Mouse (Mus musculus) spleen, embryonic (tissue): Measurements from ENCODE around the gene Ufc1.
"Not testable (repeated sequence)": the region's sequence is repeated elsewhere in the genome, so short reads cannot be mapped to it uniquely, and the experiment has no call there.

ENCODE experiments used
- CTCF ChIA-PET: fragments of 350-600 bp; sonication (Branson Sonifier 250); formaldehyde crosslinking; loops from one replicate; lab custom pipeline; 2022; lab: Charles Lee

Ufc1 gene

DNA sequence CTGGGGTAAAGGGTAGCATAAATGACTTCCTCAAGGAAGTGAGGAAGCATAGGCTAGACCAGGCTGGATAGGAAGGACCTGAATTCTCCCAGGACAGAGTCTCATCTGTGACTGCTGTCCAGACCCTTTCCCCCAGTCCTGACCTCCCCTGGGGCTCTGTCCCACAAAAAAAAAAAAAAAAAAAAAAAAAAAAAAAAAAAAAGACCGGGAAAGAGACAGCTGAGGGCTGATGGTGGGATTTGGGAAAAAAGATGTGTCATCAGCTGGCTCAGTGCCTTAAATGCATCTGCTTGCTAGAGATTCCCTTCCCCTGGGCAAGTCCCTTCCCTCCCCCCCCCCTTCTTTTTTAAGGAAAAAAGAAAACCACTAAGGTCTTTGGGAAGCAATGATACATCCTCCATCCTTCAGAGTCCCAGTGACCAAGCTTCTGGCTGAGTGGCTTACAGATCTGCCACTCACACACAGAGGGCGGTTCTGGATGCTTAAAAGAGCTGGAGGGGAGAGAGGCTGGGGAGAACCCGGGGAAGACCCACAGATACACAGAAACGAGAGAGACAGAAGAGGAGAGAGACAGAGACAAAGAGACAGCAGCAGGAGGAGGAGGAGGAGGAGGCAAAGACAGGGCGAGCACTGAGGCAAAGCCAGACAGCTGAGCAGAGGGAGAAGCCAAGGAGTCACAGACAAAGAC is 44.8 kb downstream of the Ufc1 start, which contains the start of gene Adamts4:
Gene Adamts4, plus strand, starts transcription at position 509 of the 688 bp plus-strand sequence.
- CTCF ChIA-PET, result no interaction called here

DNA sequence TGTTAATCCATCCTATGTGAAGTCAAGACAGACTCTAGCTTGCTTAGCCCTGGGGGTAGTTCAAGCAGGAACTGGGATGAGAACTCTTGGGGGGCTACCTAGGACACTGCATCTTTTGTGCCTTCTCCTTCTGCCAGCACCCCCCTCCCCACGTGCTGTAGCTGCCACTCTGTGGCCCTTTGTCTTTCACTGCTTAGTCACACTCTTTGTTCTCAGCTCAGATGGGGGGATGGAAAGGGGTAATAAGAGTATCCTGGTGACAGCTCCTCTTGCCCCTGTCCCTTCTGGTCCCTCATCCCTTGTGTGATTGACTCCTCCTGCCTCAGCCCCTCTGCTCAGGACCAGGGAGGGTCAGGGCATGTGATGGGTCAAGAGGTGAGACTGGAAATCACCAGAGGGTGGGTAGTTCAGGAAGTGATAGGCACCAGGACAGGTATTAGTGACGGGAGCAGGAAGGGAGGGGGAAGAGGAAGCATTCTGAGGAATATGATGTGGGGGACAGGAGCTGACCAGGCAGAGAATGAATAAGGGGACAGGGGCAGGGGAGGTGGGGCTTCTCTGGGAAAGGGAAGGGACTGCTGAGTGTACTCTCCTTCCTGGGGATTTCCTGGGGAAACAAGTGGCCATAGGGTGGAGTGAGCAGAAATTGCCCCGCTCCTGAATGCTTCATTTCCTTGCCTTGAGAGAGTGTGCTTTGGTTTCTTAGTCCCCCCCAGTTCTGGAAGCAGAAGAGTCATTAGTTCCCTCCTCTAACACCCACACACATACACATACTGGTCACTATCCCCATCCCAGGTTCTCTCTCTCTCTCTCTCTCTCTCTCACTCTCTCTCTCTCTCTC is 46.2 kb downstream of the Ufc1 start:
- CTCF ChIA-PET, result interaction anchor here (0.6 kb wide), 1 partner anchor 224 kb away, joined by 4 read pairs; no protein-coding TSS in a partner anchor

DNA sequence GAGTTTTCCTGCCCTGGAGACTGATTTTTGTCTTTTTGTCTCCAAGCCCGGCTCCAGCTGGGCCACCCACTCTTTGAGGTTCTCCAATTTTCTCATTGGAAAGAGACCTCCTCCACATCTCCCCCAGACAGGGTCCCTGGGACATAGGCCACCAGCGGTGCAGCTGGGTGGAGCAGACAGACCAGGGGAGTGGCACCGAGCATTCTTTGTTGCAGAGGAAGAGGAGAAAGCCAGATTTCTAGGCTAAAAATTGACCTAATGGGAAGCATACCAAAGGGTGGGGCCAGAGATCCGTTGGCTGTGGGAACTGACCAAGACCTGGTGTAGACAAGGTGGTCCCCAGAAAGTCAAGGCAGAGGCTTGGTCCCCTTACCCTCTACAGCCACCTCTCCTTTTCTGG is 46.9 kb downstream of the Ufc1 start:
- CTCF ChIA-PET, result interaction anchor here (1.0 kb wide), 1 partner anchor 27 kb away, joined by 3 read pairs; no protein-coding TSS in a partner anchor

DNA sequence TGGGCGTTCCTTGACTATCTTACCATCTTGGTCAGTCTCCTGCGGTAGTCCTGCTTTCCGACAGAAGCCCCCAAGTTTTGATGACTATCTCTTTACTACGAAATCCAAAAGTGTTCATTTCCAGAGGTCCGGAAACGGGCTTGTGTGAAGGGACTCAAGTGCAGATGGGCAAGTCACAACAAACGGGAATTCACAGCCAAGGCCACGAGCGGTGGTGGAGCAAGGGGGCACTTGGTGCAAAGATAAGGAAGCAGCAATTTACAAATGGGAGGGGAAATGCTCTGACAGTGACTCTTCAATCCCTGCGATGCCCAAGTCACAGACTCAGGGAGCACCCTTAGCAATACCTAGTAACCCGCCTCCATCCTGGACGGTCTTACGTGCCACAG is 47.4 kb downstream of the Ufc1 start:
- CTCF ChIA-PET, result interaction anchor here (1.0 kb wide), 1 partner anchor 26 kb away, joined by 3 read pairs; no protein-coding TSS in a partner anchor

DNA sequence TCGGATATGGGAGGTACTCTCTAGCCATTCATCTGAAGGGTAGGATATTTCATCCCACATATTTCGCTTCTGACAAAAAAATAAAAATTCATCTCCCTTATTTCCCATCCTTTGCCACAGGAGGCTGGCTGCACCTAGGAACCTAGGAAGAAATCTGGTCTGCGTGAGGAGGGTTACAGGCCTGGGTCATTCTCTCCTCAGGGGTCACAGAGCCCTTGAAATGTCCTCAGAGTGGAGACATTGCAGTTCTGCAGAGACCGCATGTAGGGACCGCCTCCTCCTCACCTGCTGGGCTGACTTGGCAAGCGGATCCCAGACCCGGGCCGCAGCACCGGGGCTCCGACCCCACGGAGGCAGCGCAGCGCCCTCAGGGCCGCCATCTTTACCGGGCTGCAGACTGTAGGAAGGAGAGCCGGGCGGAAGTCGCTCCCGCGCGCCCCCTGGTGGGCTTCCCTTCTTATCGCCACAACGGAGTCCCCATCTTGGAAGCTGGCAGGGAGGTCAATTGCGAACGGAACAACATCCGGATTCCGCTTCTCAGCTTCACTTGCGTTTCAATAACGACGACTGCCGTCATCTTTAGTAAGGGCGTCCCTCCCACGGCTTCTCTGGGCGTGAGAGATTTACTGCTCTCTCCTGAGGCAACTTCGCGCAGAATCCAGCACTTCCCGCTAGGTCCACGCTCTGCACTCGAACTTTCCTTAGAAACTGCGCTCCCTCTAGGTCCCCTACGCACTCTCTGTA is 47.9 kb downstream of the Ufc1 start:
- CTCF ChIA-PET, result interaction anchor here (1.0 kb wide), 1 partner anchor 26 kb away, joined by 3 read pairs; no protein-coding TSS in a partner anchor

DNA sequence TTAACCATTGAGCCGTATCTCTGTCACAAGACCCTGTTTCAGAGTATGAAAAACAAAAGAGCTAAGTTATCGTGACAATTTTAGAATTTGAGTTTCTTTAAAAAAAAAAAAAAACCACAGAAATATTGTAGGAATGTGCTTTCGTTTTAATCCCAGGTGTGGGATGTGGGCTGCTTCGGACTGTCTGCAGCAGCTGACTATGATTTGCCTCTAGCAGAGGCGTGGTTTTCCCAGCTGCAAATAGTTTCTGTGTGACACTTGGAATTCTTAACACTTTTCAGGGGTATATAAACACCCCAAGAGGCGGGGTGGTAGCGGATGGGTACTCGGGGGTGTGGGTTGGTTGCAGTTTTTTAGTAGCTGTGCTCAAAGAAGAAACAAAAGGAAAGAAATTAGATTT is 49.5 kb downstream of the Ufc1 start:
- CTCF ChIA-PET, result interaction anchor here (0.6 kb wide), 2 partner anchors 26 to 327 kb away, joined by 6 to 24 read pairs; no protein-coding TSS in a partner anchor

DNA sequence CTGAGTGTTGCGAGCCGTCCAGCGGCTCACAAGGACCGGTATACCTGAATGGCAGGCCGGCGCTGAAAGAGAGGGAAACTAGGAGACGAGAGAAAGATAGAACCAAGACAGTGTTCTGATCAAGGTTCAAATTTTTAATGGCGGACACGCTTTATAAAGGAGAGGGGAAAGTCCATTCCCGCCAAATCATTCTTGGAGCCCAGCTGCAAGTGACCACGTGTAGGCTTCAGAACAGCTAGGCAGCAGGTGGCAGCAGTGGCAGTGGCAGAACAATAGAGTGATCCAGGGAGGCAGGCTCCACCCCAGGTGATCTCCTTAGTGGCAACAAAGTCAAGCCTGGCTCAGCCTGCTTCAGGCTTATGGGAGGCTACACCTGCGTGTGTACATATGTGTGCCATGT is 52.9 kb downstream of the Ufc1 start:
- CTCF ChIA-PET, result not testable (repeated sequence)

DNA sequence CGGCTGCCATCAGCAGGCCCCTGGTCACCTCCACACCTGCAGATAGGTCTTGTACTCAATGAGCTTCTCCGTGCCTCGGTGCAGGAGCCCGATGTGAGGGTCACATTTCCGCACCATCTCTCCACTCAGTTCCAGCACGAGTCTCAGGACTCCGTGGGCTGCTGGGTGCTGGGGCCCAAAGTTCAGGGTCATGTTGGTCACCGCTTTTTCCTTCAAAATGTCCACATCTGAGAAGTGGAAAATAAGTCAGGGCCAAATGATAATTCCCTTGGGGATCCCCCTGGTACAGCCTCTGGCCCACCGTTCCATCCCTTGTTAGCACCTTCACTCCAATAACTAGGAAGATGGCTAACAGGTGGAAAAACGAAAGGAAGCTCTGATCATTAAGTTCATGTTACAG is 53.9 kb downstream of the Ufc1 start:
- CTCF ChIA-PET, result no interaction called here

DNA sequence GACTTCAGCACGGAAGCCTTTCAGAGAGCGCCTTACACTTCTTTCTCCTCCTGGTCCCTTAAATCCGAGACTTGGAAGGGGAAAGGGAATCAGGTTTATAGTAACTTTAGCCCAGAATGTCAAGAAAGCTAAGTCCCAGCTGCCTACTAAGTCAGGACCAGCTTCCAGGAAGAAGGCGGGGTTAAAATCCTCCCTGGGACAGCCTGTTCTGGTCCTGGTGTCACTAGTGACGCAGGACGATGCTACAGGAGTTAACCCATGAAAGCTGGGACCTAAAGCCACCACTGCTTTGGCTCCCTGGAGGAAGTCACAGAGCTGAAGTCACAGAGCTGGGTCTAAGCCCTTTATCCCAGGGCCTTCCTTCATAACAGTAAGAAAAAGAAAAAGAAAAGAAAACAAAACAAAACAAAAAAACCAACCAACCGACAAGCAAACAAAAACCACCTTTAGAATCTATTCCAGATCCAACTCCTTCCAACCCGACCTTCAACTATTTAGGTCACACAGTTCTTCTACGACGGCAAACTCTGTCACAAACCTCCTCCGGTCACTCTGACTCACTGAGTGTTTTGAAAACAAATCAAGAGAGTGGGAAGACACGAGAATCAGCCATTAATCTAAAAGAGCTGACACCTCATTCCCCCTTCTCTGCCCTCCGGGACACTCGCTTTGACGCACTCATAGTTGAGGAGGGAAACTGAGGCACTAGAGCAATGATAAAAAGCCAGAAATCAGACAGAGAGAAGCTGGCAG is 54.7 kb downstream of the Ufc1 start:
- CTCF ChIA-PET, result interaction anchor here (0.6 kb wide), 1 partner anchor 87 kb away, joined by 4 read pairs; no protein-coding TSS in a partner anchor
